11 mouse cellular contexts compared by ENCODE assay signal in genomic region chr7:74353707-74354468, GRCm38 (mm10).
DNase-seq lines count a peak whose midpoint lies in the region; ATAC-seq lines count a peak whose summit lies in the region.
"Had no signal": no experiment of that assay in that cellular context is flagged by ENCODE, and none has a peak within 500 bp of the region (broad histone marks: within the 10 kb centered on the region; RNA-seq: fewer than 3 reads in every experiment).

No protein-coding gene starts in this region.

- H3K4me2 ChIP-seq in embryonic facial prominence, embryonic 12.5 days (replicated peaks), result no peak overlapping the region
- no peak overlapping the region for H3K4me2 ChIP-seq in hindbrain, embryonic 14.5 days (replicated peaks)
- H3K4me2 ChIP-seq in midbrain, embryonic 14.5 days (ENCODE audit: low read length), result no peak overlapping the region
- H3K4me2 ChIP-seq: lung, embryonic 14.5 days had no signal

- peaks cover 12% of the 10 kb centered on the region; the same call in 1 of the 2 replicates for H3K4me1 ChIP-seq in embryonic facial prominence, embryonic 12.5 days
- peaks cover 14% of the 10 kb centered on the region for H3K4me1 ChIP-seq in hindbrain, embryonic 14.5 days (replicated peaks; ENCODE audit: control insufficient read depth, insufficient read depth, low read length)
- H3K4me1 ChIP-seq in midbrain, embryonic 14.5 days (ENCODE audit: control insufficient read depth, insufficient read depth, low read length), result peaks cover 14% of the 10 kb centered on the region

- H3K4me3 ChIP-seq in embryonic facial prominence, embryonic 12.5 days, result no peak overlapping the region
- H3K4me3 ChIP-seq in hindbrain, embryonic 14.5 days (replicated peaks; ENCODE audit: low read length), result no peak overlapping the region
- no peak overlapping the region for H3K4me3 ChIP-seq in midbrain, embryonic 14.5 days (replicated peaks; ENCODE audit: low read depth, low read length)

- H3K27me3 ChIP-seq in embryonic facial prominence, embryonic 12.5 days, result no peaks in the 10 kb centered on the region
- no peaks in the 10 kb centered on the region for H3K27me3 ChIP-seq in hindbrain, embryonic 14.5 days (ENCODE audit: control insufficient read depth, insufficient read depth, low read length)
- H3K27me3 ChIP-seq in midbrain, embryonic 14.5 days (ENCODE audit: control insufficient read depth, insufficient read depth, low read length), result no peaks in the 10 kb centered on the region

- no peaks in the 10 kb centered on the region for H3K36me3 ChIP-seq in embryonic facial prominence, embryonic 12.5 days
- H3K36me3 ChIP-seq in hindbrain, embryonic 14.5 days (replicated peaks; ENCODE audit: control insufficient read depth, insufficient read depth), result no peaks in the 10 kb centered on the region
- H3K36me3 ChIP-seq in midbrain, embryonic 14.5 days (ENCODE audit: control insufficient read depth, insufficient read depth, low read length), result no peaks in the 10 kb centered on the region

- 56% methylated on average over 13 of the region's 13 CpGs for WGBS in embryonic facial prominence, embryonic 12.5 days
- 68% methylated on average over 13 of the region's 13 CpGs for WGBS in hindbrain, embryonic 14.5 days
- WGBS in midbrain, embryonic 14.5 days, result 71% methylated on average over 13 of the region's 13 CpGs

- H3K27ac ChIP-seq in embryonic facial prominence, embryonic 12.5 days, result no peak overlapping the region
- peak overlapping the region; percentile 75 for H3K27ac ChIP-seq in hindbrain, embryonic 14.5 days
- H3K27ac ChIP-seq in midbrain, embryonic 14.5 days (replicated peaks; ENCODE audit: low read depth, low read length), result peak overlapping the region; percentile 75

- peak; percentile 38; the same call in 1 of the 2 replicates for ATAC-seq in embryonic facial prominence, embryonic 12.5 days (ENCODE audit: insufficient number of reproducible peaks, insufficient read depth, low FRiP score, low TSS enrichment)
- ATAC-seq in hindbrain, embryonic 14.5 days (ENCODE audit: low FRiP score), result peak; percentile 47; the same call in 1 of the 2 replicates
- peak; percentile 26; the same call in 1 of the 2 replicates for ATAC-seq in midbrain, embryonic 14.5 days (ENCODE audit: low FRiP score, low TSS enrichment)

- H3K9me3 ChIP-seq in embryonic facial prominence, embryonic 12.5 days, result no peaks in the 10 kb centered on the region
- no peaks in the 10 kb centered on the region for H3K9me3 ChIP-seq in hindbrain, embryonic 14.5 days (ENCODE audit: control insufficient read depth, low read length)
- H3K9me3 ChIP-seq in midbrain, embryonic 14.5 days (ENCODE audit: control insufficient read depth, low read length), result no peaks in the 10 kb centered on the region

- no peak overlapping the region; the same call in 1 of the 2 replicates for H3K9ac ChIP-seq in embryonic facial prominence, embryonic 12.5 days
- peak overlapping the region; percentile 48 for H3K9ac ChIP-seq in hindbrain, embryonic 14.5 days
- H3K9ac ChIP-seq in midbrain, embryonic 14.5 days (replicated peaks; ENCODE audit: low read length), result peak overlapping the region; percentile 37; the same call in 1 of the 2 replicates
- H3K9ac ChIP-seq: lung, embryonic 14.5 days had no signal

- peak; percentile 8 for DNase-seq in embryo, embryonic 9.5 days (ENCODE audit: extremely low spot score)
- DNase-seq in embryo, embryonic 11 days, result no peak
- no peak for DNase-seq in hindbrain, embryonic 14.5 days (ENCODE audit: low spot score)
- no peak for DNase-seq in midbrain, embryonic 14.5 days
- DNase-seq in right cerebral cortex, postnatal 4 days, result no peak
- no peak for DNase-seq in kidney, adult 8-10 months
- DNase-seq in kidney, postnatal 25 days, result no peak
- DNase-seq: gastrocnemius, postnatal 36 days; thymus, postnatal 4 days had no signal
